Mouse (Mus musculus) heart, adult 2 months (tissue): Measurements from ENCODE around the gene Hist2h3b.

Experiments
- CTCF ChIP-seq: fragments of 200-600 bp; IDR thresholded peaks from 2 replicates; pipeline ENCODE4 v1.8.1; 2022; ENCODE audit warnings: antibody characterized with exemption, mild to moderate bottlenecking, moderate library complexity
- EP300 ChIP-seq: fragments of 200-500 bp; IDR thresholded peaks from 2 replicates; pipeline ENCODE4 v1.6.1; 2011; ENCODE audit warnings: low read depth, low read length, control low read depth; ENCODE audit not compliant: insufficient read depth
- POLR2A ChIP-seq: fragments of 200-500 bp; IDR thresholded peaks from 2 replicates; pipeline ENCODE4 v1.6.1; 2011; ENCODE audit warnings: mild to moderate bottlenecking, low read depth, low read length, control low read depth; ENCODE audit not compliant: insufficient read depth

GRCm38 (mm10) chr3:96237335-96237903 lies 31.0 kb upstream of the Hist2h3b start:
- TF ChIP-seq EP300 (no peak), CTCF (no peak), POLR2A (no peak)
